Mouse (Mus musculus): ENCODE results near the gene Gabbr2. TPM values are rescaled to one million over a fixed set of nuclear protein-coding genes. Genes with fewer than 3 reads are reported as not detected.
A peak's percentile ranks its signal among the peaks of the same experiment; 100 is the strongest.

Gabbr2 gene
- polyA plus RNA-seq, 1 experiment: not detected

DNA sequence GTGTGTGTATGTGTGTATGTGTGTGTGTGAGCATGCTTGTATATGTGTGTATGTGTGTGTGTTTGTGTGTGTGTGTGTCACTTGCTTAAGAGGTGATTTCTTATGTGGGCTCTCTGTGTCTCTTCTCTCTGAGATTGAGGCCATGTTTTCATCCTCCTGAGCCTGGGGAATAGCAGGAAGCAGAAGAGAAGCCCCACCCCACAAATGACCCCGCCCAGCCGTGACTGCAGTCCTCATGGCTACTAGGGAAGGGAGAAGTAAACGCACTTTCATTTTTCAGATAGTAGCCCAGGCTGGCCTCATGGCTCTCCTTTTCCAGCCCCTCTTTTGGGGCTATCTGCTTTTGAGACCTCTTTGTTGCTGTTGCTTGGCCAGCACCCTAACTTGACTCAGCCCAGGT is 315.0 kb downstream of the Gabbr2 start:
- H3K27me3 ChIP-seq (ENCODE audit: control insufficient read depth): no peaks in the 10 kb centered on the region
- no peak overlapping the region for H3K4me3 ChIP-seq (replicated peaks)
- H3K4me1 ChIP-seq (ENCODE audit: control insufficient read depth): peaks cover 10% of the 10 kb centered on the region
- no peaks in the 10 kb centered on the region for H3K36me3 ChIP-seq (ENCODE audit: control insufficient read depth)
- TF ChIP-seq TAL1 (IDR thresholded peaks at IDR 0.05; ENCODE audit: low read length): no peak
- TF ChIP-seq GATA1 (IDR thresholded peaks at IDR 0.05; ENCODE audit: low read length): no peak
- peaks cover 2% of the 10 kb centered on the region; the same call in 1 of the 2 replicates for H3K9me3 ChIP-seq (ENCODE audit: control insufficient read depth, low read length)

DNA sequence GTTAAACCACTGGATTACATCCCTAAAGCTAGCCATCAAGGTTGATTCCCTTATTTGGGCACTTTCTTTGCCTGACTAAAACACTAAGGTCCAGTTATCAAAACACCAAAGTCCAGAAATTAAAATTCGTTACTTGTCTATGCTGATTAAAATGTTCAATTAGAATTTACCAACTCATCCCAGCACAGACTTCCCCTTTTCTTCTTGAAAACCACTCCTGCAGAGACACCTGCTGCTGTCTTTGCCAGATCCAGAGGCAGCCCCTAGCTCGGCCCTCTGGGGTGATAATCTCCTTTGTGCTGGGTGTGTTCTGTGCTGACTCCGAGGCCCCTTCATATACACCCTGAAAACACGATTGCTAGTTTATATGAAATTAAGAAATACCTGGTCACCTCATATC is 315.7 kb downstream of the Gabbr2 start:
- no peak for TF ChIP-seq TAL1 (IDR thresholded peaks at IDR 0.05; ENCODE audit: low read length)
- TF ChIP-seq GATA1 (IDR thresholded peaks at IDR 0.05; ENCODE audit: low read length): no peak
- Histone ChIP-seq H3K36me3 (ENCODE audit: control insufficient read depth) (no peaks in the 10 kb centered on the region), H3K9me3 (ENCODE audit: control insufficient read depth, low read length) (peaks cover 2% of the 10 kb centered on the region; the same call in 1 of the 2 replicates), H3K27me3 (ENCODE audit: control insufficient read depth) (no peaks in the 10 kb centered on the region), H3K4me3 (replicated peaks) (no peak overlapping the region), H3K4me1 (ENCODE audit: control insufficient read depth) (peaks cover 10% of the 10 kb centered on the region)

DNA sequence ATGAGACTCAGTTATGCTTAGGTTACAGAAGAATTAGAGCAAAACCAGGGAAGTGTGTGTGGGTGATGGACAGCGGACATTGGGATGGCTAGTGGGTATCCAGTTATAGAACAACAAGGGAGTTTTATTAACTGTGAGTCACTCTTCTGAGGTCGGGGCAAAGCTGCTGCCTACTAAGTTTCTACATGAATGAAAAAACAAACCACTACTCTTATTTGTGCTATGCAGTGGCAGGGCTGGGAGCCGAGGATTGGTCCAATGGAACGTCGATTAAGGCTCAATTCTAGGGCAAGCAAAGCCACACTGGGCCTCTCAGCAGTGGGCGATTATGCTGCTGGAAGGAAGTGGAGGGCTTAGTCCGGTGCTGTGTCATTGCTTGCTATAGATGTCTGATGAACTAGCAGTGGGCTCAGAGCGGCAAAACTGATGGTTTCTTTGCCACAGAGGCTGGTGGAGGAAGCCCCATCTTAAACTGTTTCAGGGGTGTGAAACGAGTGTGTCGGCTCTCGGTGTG is 316.3 kb downstream of the Gabbr2 start:
- no peaks in the 10 kb centered on the region for H3K27me3 ChIP-seq (ENCODE audit: control insufficient read depth)
- no peaks in the 10 kb centered on the region for H3K36me3 ChIP-seq (ENCODE audit: control insufficient read depth)
- H3K9me3 ChIP-seq (ENCODE audit: control insufficient read depth, low read length): peaks cover 2% of the 10 kb centered on the region; the same call in 1 of the 2 replicates
- no peak for TF ChIP-seq GATA1 (IDR thresholded peaks at IDR 0.05; ENCODE audit: low read length)
- no peak for TF ChIP-seq TAL1 (IDR thresholded peaks at IDR 0.05; ENCODE audit: low read length)
- peaks cover 10% of the 10 kb centered on the region for H3K4me1 ChIP-seq (ENCODE audit: control insufficient read depth)
- no peak overlapping the region for H3K4me3 ChIP-seq (replicated peaks)

DNA sequence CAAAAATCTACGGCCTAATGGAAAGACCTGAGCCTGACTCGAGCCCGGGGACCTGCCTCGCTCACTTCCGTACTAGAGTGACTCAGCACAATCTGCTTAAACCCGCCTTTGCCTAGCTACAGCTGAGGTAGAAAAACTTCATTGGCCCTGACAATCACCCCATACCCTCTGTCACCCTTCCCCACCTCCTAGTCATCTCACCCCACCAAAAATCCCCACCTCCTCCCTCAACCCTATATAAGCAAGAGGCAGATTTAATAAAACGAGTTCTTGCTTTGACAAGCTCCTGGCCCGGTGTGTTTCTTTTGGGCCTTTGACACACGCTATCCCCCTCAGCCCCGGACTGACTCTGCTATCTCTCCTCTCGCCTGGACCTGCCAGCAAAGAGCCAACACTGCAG is 323.1 kb downstream of the Gabbr2 start:
- Histone ChIP-seq H3K4me1 (ENCODE audit: control insufficient read depth) (peaks cover 8% of the 10 kb centered on the region), H3K9me3 (ENCODE audit: control insufficient read depth, low read length) (peaks cover 2% of the 10 kb centered on the region; the same call in 1 of the 2 replicates), H3K36me3 (ENCODE audit: control insufficient read depth) (no peaks in the 10 kb centered on the region), H3K27me3 (ENCODE audit: control insufficient read depth) (peaks cover 7% of the 10 kb centered on the region), H3K4me3 (replicated peaks) (no peak overlapping the region)
- TF ChIP-seq GATA1 (IDR thresholded peaks at IDR 0.05; ENCODE audit: low read length) (no peak), TAL1 (IDR thresholded peaks at IDR 0.05; ENCODE audit: low read length) (no peak)

DNA sequence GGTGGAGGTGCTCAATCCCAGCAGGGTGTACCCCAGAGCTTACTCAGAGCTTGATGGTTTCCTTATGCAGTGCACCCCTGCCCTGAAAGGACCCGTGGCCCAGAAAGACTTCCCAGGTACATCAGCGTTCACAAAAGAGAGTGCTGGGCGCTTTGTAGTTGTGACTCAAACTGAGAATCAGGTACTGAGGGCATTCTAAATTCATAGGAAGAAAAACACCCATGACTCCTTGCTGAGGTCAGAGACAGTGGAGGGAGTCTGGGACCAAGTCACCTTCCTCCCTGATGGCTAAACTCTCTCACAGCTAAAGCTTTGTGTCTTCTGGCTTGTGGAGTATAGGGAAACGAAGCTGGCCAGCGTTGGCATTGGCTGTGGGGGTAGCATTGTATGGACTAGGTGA is 325.3 kb downstream of the Gabbr2 start:
- H3K4me1 ChIP-seq (ENCODE audit: control insufficient read depth): peaks cover 8% of the 10 kb centered on the region
- TF ChIP-seq TAL1 (IDR thresholded peaks at IDR 0.05; ENCODE audit: low read length) (no peak), GATA1 (IDR thresholded peaks at IDR 0.05; ENCODE audit: low read length) (no peak)
- no peaks in the 10 kb centered on the region for H3K36me3 ChIP-seq (ENCODE audit: control insufficient read depth)
- no peak overlapping the region for H3K4me3 ChIP-seq (replicated peaks)
- H3K9me3 ChIP-seq (ENCODE audit: control insufficient read depth, low read length): no peaks in the 10 kb centered on the region
- H3K27me3 ChIP-seq (ENCODE audit: control insufficient read depth): peaks cover 8% of the 10 kb centered on the region

DNA sequence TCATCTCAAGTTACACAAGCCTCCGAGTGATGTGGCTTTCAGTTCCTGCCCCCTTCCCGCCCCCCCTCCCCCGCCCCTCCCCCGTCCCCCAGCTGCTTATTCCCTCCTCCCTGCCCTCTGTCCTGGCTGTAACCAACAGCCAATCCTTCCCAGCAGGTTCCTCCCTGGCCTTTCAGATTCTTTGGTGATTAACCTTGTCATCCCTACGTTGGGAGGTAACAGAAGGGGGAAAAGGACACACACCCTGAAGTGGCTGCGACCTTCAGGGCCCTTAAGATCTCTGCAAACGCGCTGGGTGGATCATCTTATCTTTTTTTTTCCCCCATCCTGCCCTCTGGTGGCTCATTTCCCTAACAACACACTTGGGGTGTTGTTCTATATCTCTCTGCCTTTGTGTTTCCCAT is 326.3 kb downstream of the Gabbr2 start:
- H3K4me3 ChIP-seq (replicated peaks): no peak overlapping the region
- TF ChIP-seq GATA1 (IDR thresholded peaks at IDR 0.05; ENCODE audit: low read length) (no peak), TAL1 (IDR thresholded peaks at IDR 0.05; ENCODE audit: low read length) (no peak)
- no peaks in the 10 kb centered on the region for H3K9me3 ChIP-seq (ENCODE audit: control insufficient read depth, low read length)
- peaks cover 9% of the 10 kb centered on the region for H3K27me3 ChIP-seq (ENCODE audit: control insufficient read depth)
- H3K36me3 ChIP-seq (ENCODE audit: control insufficient read depth): no peaks in the 10 kb centered on the region
- H3K4me1 ChIP-seq (ENCODE audit: control insufficient read depth): peaks cover 8% of the 10 kb centered on the region

DNA sequence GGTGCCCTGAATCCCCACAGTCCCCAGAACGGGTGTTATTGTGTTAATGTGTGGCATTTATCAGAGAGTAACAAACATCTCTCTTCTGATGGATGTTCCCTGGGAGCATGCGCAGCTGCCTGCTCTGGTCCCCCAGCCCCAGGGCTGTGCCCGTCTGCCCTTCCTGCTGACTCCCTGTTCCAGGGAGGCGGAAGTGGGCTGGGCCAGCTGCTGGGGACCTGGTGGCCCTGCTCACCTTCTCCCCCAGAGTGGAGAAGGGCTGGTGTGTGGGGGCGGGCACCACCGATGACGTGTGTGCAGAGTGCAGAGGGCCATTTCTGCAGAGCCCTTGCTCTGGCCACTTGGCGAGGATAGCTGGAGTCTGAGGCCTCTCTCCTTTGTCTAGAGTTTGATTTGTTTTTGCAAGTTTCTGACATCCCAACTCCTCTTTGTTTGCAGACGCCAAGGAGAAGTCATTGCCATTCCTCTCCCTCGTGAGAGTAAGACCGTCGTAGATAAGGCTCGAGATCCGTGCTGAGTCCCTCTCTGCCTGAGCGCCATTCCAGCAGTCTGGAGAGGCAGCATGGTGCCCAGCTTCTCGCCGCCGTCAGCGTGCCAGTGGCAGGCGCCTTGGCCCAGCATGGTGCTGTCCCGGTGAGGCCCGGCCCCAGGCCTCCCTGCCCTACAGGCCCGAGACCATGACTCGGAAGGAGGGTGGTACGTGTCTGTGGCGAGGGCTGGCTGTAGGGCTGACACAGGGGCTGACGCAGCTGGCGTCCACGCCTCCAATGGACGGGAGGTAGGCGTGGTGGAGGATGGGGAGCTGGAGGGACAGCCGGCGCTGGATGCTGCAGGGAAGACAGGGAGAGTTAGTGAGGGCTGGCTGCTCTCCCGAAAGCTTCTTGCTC is 327.3 kb downstream of the Gabbr2 start:
- H3K27me3 ChIP-seq (ENCODE audit: control insufficient read depth): peaks cover 14% of the 10 kb centered on the region
- H3K36me3 ChIP-seq (ENCODE audit: control insufficient read depth): no peaks in the 10 kb centered on the region
- H3K4me3 ChIP-seq (replicated peaks): peak overlapping the region; percentile 25
- H3K4me1 ChIP-seq (ENCODE audit: control insufficient read depth): peaks cover 8% of the 10 kb centered on the region
- no peaks in the 10 kb centered on the region for H3K9me3 ChIP-seq (ENCODE audit: control insufficient read depth, low read length)
- TF ChIP-seq GATA1 (IDR thresholded peaks at IDR 0.05; ENCODE audit: low read length): no peak
- TF ChIP-seq TAL1 (IDR thresholded peaks at IDR 0.05; ENCODE audit: low read length): no peak

DNA sequence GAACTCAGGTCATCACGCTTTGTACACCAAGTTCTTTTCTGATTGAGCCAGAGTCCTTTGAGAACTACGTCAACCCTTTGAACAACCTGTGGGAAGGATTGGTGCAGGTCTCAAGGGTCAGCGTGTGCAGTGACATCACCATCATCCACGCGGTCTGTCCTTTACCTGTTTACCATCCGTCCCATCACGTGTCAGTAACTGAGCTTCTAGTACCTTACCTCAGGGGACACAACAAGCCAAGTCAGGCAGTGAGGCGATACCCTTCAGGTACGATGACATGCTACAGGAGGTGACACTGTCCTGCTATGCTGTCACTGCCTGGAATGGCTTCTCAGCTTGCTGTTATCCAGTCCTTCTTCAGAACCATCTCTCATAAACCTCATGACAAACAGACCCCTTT is 330.2 kb downstream of the Gabbr2 start:
- H3K36me3 ChIP-seq (ENCODE audit: control insufficient read depth): no peaks in the 10 kb centered on the region
- H3K4me1 ChIP-seq (ENCODE audit: control insufficient read depth): peaks cover 8% of the 10 kb centered on the region
- TF ChIP-seq GATA1 (IDR thresholded peaks at IDR 0.05; ENCODE audit: low read length) (no peak), TAL1 (IDR thresholded peaks at IDR 0.05; ENCODE audit: low read length) (no peak)
- H3K9me3 ChIP-seq (ENCODE audit: control insufficient read depth, low read length): no peaks in the 10 kb centered on the region
- no peak overlapping the region for H3K4me3 ChIP-seq (replicated peaks)
- peaks cover 14% of the 10 kb centered on the region for H3K27me3 ChIP-seq (ENCODE audit: control insufficient read depth)

DNA sequence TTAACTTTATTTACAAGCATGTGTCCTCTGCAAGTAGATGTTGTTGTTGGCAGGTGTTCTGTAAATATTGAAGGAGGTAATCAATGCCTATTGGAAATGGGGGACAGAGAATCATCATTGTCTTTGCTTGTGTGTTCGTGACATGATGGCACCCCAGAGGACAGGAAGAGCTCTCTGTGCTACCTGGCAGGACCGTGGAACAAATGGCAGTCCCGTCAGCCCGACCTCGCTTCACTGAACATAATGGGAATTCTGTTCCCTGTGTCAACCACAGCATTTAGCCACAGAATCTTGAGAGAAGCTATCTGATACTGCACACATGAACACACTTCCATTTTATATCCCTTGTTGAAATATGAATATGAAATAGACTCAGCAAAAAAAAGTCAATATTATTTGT is 332.7 kb downstream of the Gabbr2 start:
- Histone ChIP-seq H3K4me1 (ENCODE audit: control insufficient read depth) (no peaks in the 10 kb centered on the region), H3K27me3 (ENCODE audit: control insufficient read depth) (peaks cover 11% of the 10 kb centered on the region), H3K36me3 (ENCODE audit: control insufficient read depth) (no peaks in the 10 kb centered on the region), H3K9me3 (ENCODE audit: control insufficient read depth, low read length) (no peaks in the 10 kb centered on the region), H3K4me3 (replicated peaks) (no peak overlapping the region)
- TF ChIP-seq TAL1 (IDR thresholded peaks at IDR 0.05; ENCODE audit: low read length): no peak
- no peak for TF ChIP-seq GATA1 (IDR thresholded peaks at IDR 0.05; ENCODE audit: low read length)

All from erythroblast, embryonic 14.5 days (primary cell).